Mouse (Mus musculus) erythroblast, embryonic 14.5 days (primary cell): ENCODE data around the gene Tssc4.

ENCODE experiments used
- GATA1 ChIP-seq: IDR thresholded peaks from 2 replicates; pipeline ENCODE4 v1.6.1; 2012; ENCODE audit warnings: low read length, inconsistent platforms, mixed read lengths
- TAL1 ChIP-seq: IDR thresholded peaks from 3 replicates; pipeline ENCODE4 v1.6.1; 2012; ENCODE audit warnings: low read length, inconsistent platforms, mixed read lengths

DNA sequence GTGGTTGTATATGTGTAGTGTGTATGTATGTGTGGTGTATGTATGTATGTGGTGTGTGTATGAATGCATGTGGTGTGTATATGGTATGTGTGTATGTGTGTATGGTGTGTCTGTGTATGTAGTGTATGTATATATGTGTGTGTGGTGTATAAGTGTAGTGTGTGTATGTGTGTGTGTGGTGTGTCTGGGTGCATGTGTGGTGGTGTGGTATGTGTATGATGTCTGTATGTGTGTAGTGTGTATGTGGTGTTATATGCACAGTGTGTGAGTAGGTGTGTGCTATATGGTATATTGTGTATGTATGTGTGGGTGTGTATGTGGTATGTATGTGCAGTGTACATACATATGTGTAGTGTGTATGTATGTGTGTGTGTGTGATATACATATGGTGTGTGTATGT is 49.0 kb upstream of the Tssc4 start:
- TF ChIP-seq GATA1 (no peak), TAL1 (no peak)
